Mouse (Mus musculus) stomach, adult 2 months (tissue): ENCODE measurements around the gene Pgc. TPM values are rescaled to one million over a fixed set of nuclear protein-coding genes. Genes with fewer than 3 reads are reported as not detected.

ENCODE experiments used
- polyA plus RNA-seq: library from polyadenylated mRNA; depleted of rRNA; stranded (reverse); fragments of >200 nt; gene quantifications from 2 replicates; pipeline ENCODE4 v1.2.3, GENCODE M21; 2012; rRNA removed

Gene Pgc
- polyA plus RNA-seq = 109,541 and 164,417 TPM in 2 replicates

GRCm38 (mm10) chr17:47726566-47726965 lies at the start of gene Pgc:
Gene Pgc (plus strand): TSS chr17:47726842.

GRCm38 (mm10) chr17:47688344-47688607 lies 38.4 kb upstream of the Pgc start, which contains the start of gene Tomm6:
Gene Tomm6 (minus strand): TSS chr17:47688386.

GRCm38 (mm10) chr17:47688608-47689575 lies 37.8 kb upstream of the Pgc start, which contains the start of gene Frs3:
Gene Frs3 (plus strand): TSS chr17:47689030.

DNA sequence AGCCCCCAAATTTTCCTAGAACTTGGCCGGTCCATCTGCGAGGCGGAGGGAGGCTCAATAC lies 32.4 kb upstream of the Pgc start, which contains the start of gene Gm21981:
Gene Gm21981 (minus strand): TSS at position 14 of the 61 bp plus-strand sequence.

DNA sequence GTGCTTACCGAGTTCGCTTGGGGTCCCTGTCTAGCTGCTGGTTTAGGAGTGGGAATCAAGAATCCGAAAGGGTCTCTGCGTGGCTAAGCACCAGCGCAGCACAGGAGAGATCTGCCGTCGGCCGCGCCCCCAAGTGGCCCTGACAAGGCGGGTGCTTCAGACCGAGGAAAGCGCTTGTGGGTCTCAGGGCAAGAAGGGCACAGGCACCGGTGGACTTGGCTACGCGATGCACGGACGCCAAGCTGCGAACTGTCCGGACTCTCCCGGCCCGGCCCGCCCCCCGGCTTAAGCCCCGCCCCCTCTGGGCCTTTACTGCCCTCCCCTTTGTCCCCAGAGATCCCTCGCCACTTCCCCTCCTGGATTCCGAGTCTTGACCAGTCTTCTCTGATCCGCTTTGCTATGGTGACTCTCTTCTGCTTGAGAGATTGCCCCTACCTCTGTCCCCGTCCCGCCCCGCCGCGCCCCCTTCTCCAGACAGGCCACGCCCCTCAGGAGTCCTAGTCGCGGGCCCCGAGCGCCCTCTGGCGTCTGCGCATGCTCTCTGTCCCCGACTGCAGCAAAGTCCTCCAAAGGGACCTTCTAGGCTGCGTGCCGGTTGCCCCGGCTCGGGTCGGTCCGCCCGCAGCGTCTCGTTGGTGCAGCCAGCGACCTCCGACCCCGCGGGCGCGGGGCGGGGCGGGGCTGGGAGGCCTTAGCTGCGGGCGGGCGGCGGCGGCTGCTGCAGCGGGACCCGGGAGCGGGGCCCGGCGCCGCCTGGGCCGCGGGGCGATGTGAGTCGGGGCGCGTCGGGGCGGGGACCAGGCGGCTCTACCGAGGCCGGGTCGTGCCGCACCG lies 31.9 kb upstream of the Pgc start, which contains the start of gene Prickle4:
Gene Prickle4 (minus strand): TSS at position 234 of the 834 bp plus-strand sequence.

GRCm38 (mm10) chr17:47736856-47737255 lies 10.2 kb downstream of the Pgc start, which contains the start of gene Tfeb:
Gene Tfeb (plus strand): TSS chr17:47737030.

Other genes starting within 250 kb of the Pgc start
- 6.8 and 7.3 TPM in 2 replicates for gene Taf8, start 224.6 kb upstream of the Pgc start, polyA plus RNA-seq
- 51.5 and 103 TPM in 2 replicates for gene Ccnd3, start 221.8 kb upstream of the Pgc start, polyA plus RNA-seq
- 4.2 and 4.4 TPM in 2 replicates for gene Bysl, start 115.3 kb upstream of the Pgc start, polyA plus RNA-seq
- gene Med20, start 115.3 kb upstream of the Pgc start, polyA plus RNA-seq = 6.1 and 7.6 TPM in 2 replicates
- gene Gm20517, start 115.3 kb upstream of the Pgc start, polyA plus RNA-seq = 0.04 and 0.37 TPM in 2 replicates
- 2.7 and 2.9 TPM in 2 replicates for gene Usp49, start 96.2 kb upstream of the Pgc start, polyA plus RNA-seq
- 62.9 and 80.1 TPM in 2 replicates for gene Tomm6, start 38.5 kb upstream of the Pgc start, polyA plus RNA-seq
- gene Frs3, start 37.8 kb upstream of the Pgc start, polyA plus RNA-seq = 16.2 and 17.1 TPM in 2 replicates
- 2.3 and 2.6 TPM in 2 replicates for gene Gm21981, start 32.4 kb upstream of the Pgc start, polyA plus RNA-seq
- 23.9 and 37.0 TPM in 2 replicates for gene Prickle4, start 32.1 kb upstream of the Pgc start, polyA plus RNA-seq
- 20.4 and 23.6 TPM in 2 replicates for gene Tfeb, start 10.2 kb downstream of the Pgc start, polyA plus RNA-seq
- 38.7 and 47.6 TPM in 2 replicates for gene Mdfi, start 107.8 kb downstream of the Pgc start, polyA plus RNA-seq
- 104 and 106 TPM in 2 replicates for gene Foxp4, start 197.8 kb downstream of the Pgc start, polyA plus RNA-seq